Mouse (Mus musculus) midbrain, embryonic 10.5 days (tissue): ENCODE measurements around the gene Cdc42bpb. TPM values are rescaled to one million over a fixed set of nuclear protein-coding genes. Genes with fewer than 3 reads are reported as not detected.

Experiments used
- DNase-seq: peaks from one replicate; pipeline ENCODE4 v3.0.0-alpha.2; 2017; ENCODE audit warnings: low spot score
- H3K27ac ChIP-seq: fragments of 300-500 bp; sonication (generic); replicated peaks from 2 replicates; pipeline ENCODE4 v1.5.1; 2016; ENCODE audit warnings: mild to moderate bottlenecking
- H3K27me3 ChIP-seq: fragments of 300-500 bp; sonication (generic); 2 replicates; pipeline ENCODE4 v1.6.1; 2016; ENCODE audit warnings: low read depth, mild to moderate bottlenecking; ENCODE audit not compliant: poor library complexity, severe bottlenecking
- H3K36me3 ChIP-seq: fragments of 300-500 bp; sonication (generic); 2 replicates; pipeline ENCODE4 v1.6.1; 2016; ENCODE audit warnings: mild to moderate bottlenecking, moderate library complexity
- H3K4me1 ChIP-seq: fragments of 300-500 bp; sonication (generic); 2 replicates; pipeline ENCODE4 v1.6.1; 2016
- H3K4me3 ChIP-seq: fragments of 300-500 bp; sonication (generic); 2 replicates; pipeline ENCODE4 v1.5.1; 2016; ENCODE audit warnings: mild to moderate bottlenecking, moderate library complexity
- H3K9me3 ChIP-seq: fragments of 300-500 bp; sonication (generic); replicated peaks from 2 replicates; pipeline ENCODE4 v1.6.1; 2016; ENCODE audit warnings: mild to moderate bottlenecking
- WGBS: fragments of 180-500 bp; shearing (Covaris S2); methylation state at CpG from one replicate; pipeline ENCODE4 v1.1.7; 2016; 5-methylcytosine and 5-hydroxymethylcytosine counted together
- polyA plus RNA-seq: library from polyadenylated mRNA; unstranded; fragments of >200 nt; fragmentation: Nextera tagmentation; extraction: Ambion mirVana; gene quantifications from 2 replicates; pipeline ENCODE4 v1.2.1, GENCODE M21; 2016

The Cdc42bpb gene
- polyA plus RNA-seq, 1 experiment from 2014 or later, result 31.4 TPM

GRCm38 (mm10) chr12:111325744-111326424, 51.6 kb downstream of the Cdc42bpb start:
- H3K4me1 ChIP-seq, result peaks cover 8% of the 10 kb centered on the region; the same call in 1 of the 2 replicates
- no peak overlapping the region for H3K4me3 ChIP-seq
- no peaks in the 10 kb centered on the region for H3K27me3 ChIP-seq
- no peaks in the 10 kb centered on the region for H3K9me3 ChIP-seq
- DNase-seq, result no peak
- peaks cover 99% of the 10 kb centered on the region for H3K36me3 ChIP-seq
- H3K27ac ChIP-seq, result no peak overlapping the region
- WGBS, result 96% methylated on average over 18 of the region's 18 CpGs

GRCm38 (mm10) chr12:111324949-111325348, 52.6 kb downstream of the Cdc42bpb start:
- 97% methylated on average over 12 of the region's 12 CpGs for WGBS
- Histone ChIP-seq H3K36me3 (peaks cover 100% of the 10 kb centered on the region), H3K9me3 (no peaks in the 10 kb centered on the region), H3K27me3 (no peaks in the 10 kb centered on the region), H3K27ac (no peak overlapping the region), H3K4me3 (no peak overlapping the region), H3K4me1 (peaks cover 8% of the 10 kb centered on the region; the same call in 1 of the 2 replicates)
- DNase-seq, result no peak

DNA sequence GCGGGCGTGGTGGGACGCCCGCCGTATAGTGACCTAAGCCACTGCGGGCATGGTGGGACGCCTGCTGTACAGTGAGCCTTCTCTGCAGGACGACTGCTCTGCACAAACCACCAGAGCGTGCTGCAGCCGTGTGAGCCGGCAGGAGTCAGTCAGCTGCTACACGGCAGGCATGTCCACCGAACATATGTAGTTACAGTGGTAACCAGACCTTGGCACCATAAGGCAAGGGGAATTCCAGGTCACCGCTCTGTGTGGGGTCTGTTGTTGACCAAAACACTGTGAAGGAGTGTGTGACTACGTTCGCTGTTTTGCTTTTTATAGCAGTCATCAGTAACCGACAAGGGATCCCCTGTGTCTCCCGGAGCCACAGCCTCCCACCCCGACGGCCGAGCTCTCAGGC, 53.0 kb downstream of the Cdc42bpb start:
- H3K27me3 ChIP-seq, result no peaks in the 10 kb centered on the region
- H3K4me1 ChIP-seq, result peaks cover 8% of the 10 kb centered on the region; the same call in 1 of the 2 replicates
- 96% methylated on average over 21 of the region's 21 CpGs for WGBS
- DNase-seq, result no peak
- H3K27ac ChIP-seq, result no peak overlapping the region
- H3K4me3 ChIP-seq, result no peak overlapping the region
- H3K9me3 ChIP-seq, result no peaks in the 10 kb centered on the region
- peaks cover 100% of the 10 kb centered on the region for H3K36me3 ChIP-seq

- H3K4me1 ChIP-seq, result peaks cover 8% of the 10 kb centered on the region; the same call in 1 of the 2 replicates
- DNase-seq, result no peak
- no peaks in the 10 kb centered on the region for H3K9me3 ChIP-seq
- H3K4me3 ChIP-seq, result no peak overlapping the region
- H3K27ac ChIP-seq, result no peak overlapping the region
- H3K27me3 ChIP-seq, result no peaks in the 10 kb centered on the region
- 94% methylated on average over 4 of the region's 4 CpGs for WGBS
- peaks cover 100% of the 10 kb centered on the region for H3K36me3 ChIP-seq
These were observed 54.1 kb downstream of the Cdc42bpb start for GRCm38 (mm10) chr12:111323423-111323822.

- peaks cover 8% of the 10 kb centered on the region; the same call in 1 of the 2 replicates for H3K4me1 ChIP-seq
- H3K9me3 ChIP-seq, result no peaks in the 10 kb centered on the region
- H3K4me3 ChIP-seq, result no peak overlapping the region
- H3K27ac ChIP-seq, result no peak overlapping the region
- no peaks in the 10 kb centered on the region for H3K27me3 ChIP-seq
- H3K36me3 ChIP-seq, result peaks cover 100% of the 10 kb centered on the region
- DNase-seq, result no peak
- 94% methylated on average over 13 of the region's 13 CpGs for WGBS
These were observed 55.7 kb downstream of the Cdc42bpb start for GRCm38 (mm10) chr12:111321832-111322231.

DNA sequence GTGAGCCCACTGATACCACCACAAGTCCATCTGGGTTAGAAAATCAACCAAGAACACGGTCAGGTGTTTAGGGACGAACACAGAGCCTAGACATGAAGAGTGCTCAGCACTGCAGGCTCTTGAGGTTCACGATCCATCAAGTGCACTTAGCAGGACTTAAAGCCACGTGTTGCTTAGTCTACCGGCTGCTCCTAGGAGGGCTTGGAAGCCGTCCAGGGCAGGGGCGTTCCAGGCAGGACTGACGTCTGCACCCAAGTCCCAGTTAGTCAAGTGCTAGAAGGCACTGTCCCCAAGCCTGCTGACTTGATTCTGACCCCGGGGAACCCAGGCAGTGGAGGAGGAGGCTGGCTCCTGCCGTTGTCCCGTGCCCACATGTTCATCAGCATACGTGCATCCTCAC, 57.0 kb downstream of the Cdc42bpb start:
- Histone ChIP-seq H3K4me1 (no peaks in the 10 kb centered on the region), H3K27me3 (no peaks in the 10 kb centered on the region), H3K36me3 (peaks cover 100% of the 10 kb centered on the region), H3K27ac (no peak overlapping the region), H3K9me3 (no peaks in the 10 kb centered on the region), H3K4me3 (no peak overlapping the region)
- WGBS, result 92% methylated on average over 12 of the region's 12 CpGs
- DNase-seq, result no peak

GRCm38 (mm10) chr12:111317694-111318093, 59.8 kb downstream of the Cdc42bpb start:
- Histone ChIP-seq H3K27me3 (no peaks in the 10 kb centered on the region), H3K27ac (no peak overlapping the region), H3K36me3 (peaks cover 100% of the 10 kb centered on the region), H3K4me1 (no peaks in the 10 kb centered on the region), H3K9me3 (no peaks in the 10 kb centered on the region), H3K4me3 (no peak overlapping the region)
- DNase-seq, result no peak
- WGBS, result 94% methylated on average over 9 of the region's 9 CpGs

DNA sequence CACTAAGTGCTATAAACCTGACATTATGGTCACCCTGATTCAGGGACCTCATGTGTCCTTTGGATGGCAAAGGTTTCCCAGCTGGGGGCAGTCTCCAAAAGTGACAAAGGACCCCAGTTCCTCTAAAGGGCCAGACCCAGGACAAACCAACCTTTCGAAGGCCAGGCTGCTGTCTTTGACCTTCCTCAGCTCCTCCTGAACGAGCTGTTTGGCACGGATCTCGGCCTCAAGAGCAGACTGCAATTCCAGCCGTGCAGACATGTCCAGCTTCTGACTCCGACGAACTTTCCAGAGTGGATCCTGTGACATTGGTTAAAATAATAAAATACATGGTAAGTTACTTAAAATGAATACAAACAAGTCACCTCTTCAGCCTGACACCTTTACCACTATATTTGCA, 63.2 kb downstream of the Cdc42bpb start:
- Histone ChIP-seq H3K4me1 (no peaks in the 10 kb centered on the region), H3K27me3 (no peaks in the 10 kb centered on the region), H3K4me3 (no peak overlapping the region), H3K27ac (no peak overlapping the region), H3K36me3 (peaks cover 100% of the 10 kb centered on the region), H3K9me3 (no peaks in the 10 kb centered on the region)
- WGBS, result 96% methylated on average over 7 of the region's 7 CpGs
- no peak for DNase-seq

DNA sequence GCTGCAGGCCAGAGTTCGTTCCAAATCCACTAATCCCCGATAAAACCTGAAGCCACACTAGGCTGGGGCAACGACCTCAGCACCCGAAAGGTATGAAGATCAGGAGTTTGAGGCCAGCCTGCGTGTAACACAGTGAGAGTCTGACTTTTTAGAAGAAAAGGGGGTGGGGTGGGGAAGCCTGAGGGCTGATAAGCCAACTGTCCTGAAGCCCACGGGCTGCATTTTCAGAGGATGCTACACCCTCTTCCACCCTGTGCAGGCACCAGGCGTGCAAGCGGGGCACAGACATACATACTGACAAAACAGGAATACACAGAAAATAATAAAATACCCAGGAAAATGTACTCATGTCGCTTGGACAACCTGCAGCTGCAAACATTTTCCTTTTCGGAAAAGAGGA, 65.7 kb downstream of the Cdc42bpb start:
- Histone ChIP-seq H3K27ac (no peak overlapping the region), H3K9me3 (no peaks in the 10 kb centered on the region), H3K27me3 (no peaks in the 10 kb centered on the region), H3K4me1 (no peaks in the 10 kb centered on the region), H3K36me3 (peaks cover 97% of the 10 kb centered on the region), H3K4me3 (no peak overlapping the region)
- 93% methylated on average over 10 of the region's 10 CpGs for WGBS
- no peak for DNase-seq

- H3K4me3 ChIP-seq, result no peak overlapping the region
- no peak for DNase-seq
- WGBS, result 90% methylated on average over 14 of the region's 14 CpGs
- H3K27me3 ChIP-seq, result no peaks in the 10 kb centered on the region
- H3K9me3 ChIP-seq, result no peaks in the 10 kb centered on the region
- H3K27ac ChIP-seq, result no peak overlapping the region
- no peaks in the 10 kb centered on the region for H3K4me1 ChIP-seq
- peaks cover 97% of the 10 kb centered on the region for H3K36me3 ChIP-seq
These were observed 67.6 kb downstream of the Cdc42bpb start for GRCm38 (mm10) chr12:111309931-111310330.

DNA sequence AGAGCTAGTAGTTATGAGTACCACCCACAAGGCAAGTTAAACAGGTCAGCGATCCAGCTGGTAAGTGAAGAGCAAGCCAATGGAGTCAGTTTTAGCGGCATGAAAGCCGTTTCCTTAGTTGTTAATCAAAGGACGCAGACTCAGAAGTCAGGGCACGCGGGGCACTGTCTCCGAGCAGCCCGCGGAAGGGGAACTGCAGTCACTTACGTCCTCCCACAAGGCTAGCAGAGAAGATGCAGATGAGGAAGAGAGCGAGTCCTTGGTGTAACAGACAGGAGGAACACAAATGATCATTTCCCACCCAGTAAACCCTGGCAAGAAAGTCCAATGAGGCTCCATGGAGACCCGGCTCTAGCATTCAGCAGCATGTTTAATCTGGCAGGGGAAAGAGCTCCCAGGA, 68.3 kb downstream of the Cdc42bpb start:
- Histone ChIP-seq H3K27ac (no peak overlapping the region), H3K4me3 (no peak overlapping the region), H3K9me3 (no peaks in the 10 kb centered on the region), H3K27me3 (no peaks in the 10 kb centered on the region), H3K4me1 (no peaks in the 10 kb centered on the region), H3K36me3 (peaks cover 97% of the 10 kb centered on the region)
- DNase-seq, result no peak
- WGBS, result 91% methylated on average over 12 of the region's 12 CpGs

GRCm38 (mm10) chr12:111306821-111307220, 70.7 kb downstream of the Cdc42bpb start:
- 92% methylated on average over 8 of the region's 8 CpGs for WGBS
- DNase-seq, result no peak
- H3K36me3 ChIP-seq, result peaks cover 97% of the 10 kb centered on the region

GRCm38 (mm10) chr12:111303702-111304337, 73.7 kb downstream of the Cdc42bpb start:
- WGBS, result 94% methylated on average over 8 of the region's 8 CpGs
- H3K36me3 ChIP-seq, result peaks cover 94% of the 10 kb centered on the region

More at GRCm38 (mm10) chr12:111306821-111307220, 70.7 kb downstream of the Cdc42bpb start:
- Histone ChIP-seq H3K27me3 (no peaks in the 10 kb centered on the region), H3K4me1 (no peaks in the 10 kb centered on the region), H3K9me3 (no peaks in the 10 kb centered on the region), H3K27ac (no peak overlapping the region), H3K4me3 (no peak overlapping the region)

More at GRCm38 (mm10) chr12:111303702-111304337, 73.7 kb downstream of the Cdc42bpb start:
- Histone ChIP-seq H3K27ac (no peak overlapping the region), H3K4me1 (no peaks in the 10 kb centered on the region), H3K27me3 (no peaks in the 10 kb centered on the region), H3K4me3 (no peak overlapping the region), H3K9me3 (no peaks in the 10 kb centered on the region)
- no peak for DNase-seq
